Mouse (Mus musculus) midbrain, embryonic 10.5 days (tissue): Measurements from ENCODE around the gene Cdc42bpg. TPM values are rescaled to one million over a fixed set of nuclear protein-coding genes. Genes with fewer than 3 reads are reported as not detected.
A peak's percentile ranks its signal among the peaks of the same experiment; 100 is the strongest.

ENCODE experiments used
- DNase-seq: peaks from one replicate; pipeline ENCODE4 v3.0.0-alpha.2; 2017; ENCODE audit warnings: low spot score
- H3K27ac ChIP-seq: fragments of 300-500 bp; sonication (generic); replicated peaks from 2 replicates; pipeline ENCODE4 v1.5.1; 2016; ENCODE audit warnings: mild to moderate bottlenecking
- H3K27me3 ChIP-seq: fragments of 300-500 bp; sonication (generic); 2 replicates; pipeline ENCODE4 v1.6.1; 2016; ENCODE audit warnings: low read depth, mild to moderate bottlenecking; ENCODE audit not compliant: poor library complexity, severe bottlenecking
- H3K36me3 ChIP-seq: fragments of 300-500 bp; sonication (generic); 2 replicates; pipeline ENCODE4 v1.6.1; 2016; ENCODE audit warnings: mild to moderate bottlenecking, moderate library complexity
- H3K4me1 ChIP-seq: fragments of 300-500 bp; sonication (generic); 2 replicates; pipeline ENCODE4 v1.6.1; 2016
- H3K4me3 ChIP-seq: fragments of 300-500 bp; sonication (generic); 2 replicates; pipeline ENCODE4 v1.5.1; 2016; ENCODE audit warnings: mild to moderate bottlenecking, moderate library complexity
- H3K9me3 ChIP-seq: fragments of 300-500 bp; sonication (generic); replicated peaks from 2 replicates; pipeline ENCODE4 v1.6.1; 2016; ENCODE audit warnings: mild to moderate bottlenecking
- WGBS: fragments of 180-500 bp; shearing (Covaris S2); methylation state at CpG from one replicate; pipeline ENCODE4 v1.1.7; 2016; 5-methylcytosine and 5-hydroxymethylcytosine counted together
- polyA plus RNA-seq: library from polyadenylated mRNA; unstranded; fragments of >200 nt; fragmentation: Nextera tagmentation; extraction: Ambion mirVana; gene quantifications from 2 replicates; pipeline ENCODE4 v1.2.1, GENCODE M21; 2016

Gene Cdc42bpg
- polyA plus RNA-seq, 1 experiment from 2014 or later, result 0.11 TPM

GRCm38 (mm10) chr19:6331178-6331577, 24.9 kb downstream of the Cdc42bpg start:
- no peak overlapping the region for H3K4me3 ChIP-seq
- H3K27me3 ChIP-seq, result no peaks in the 10 kb centered on the region
- no peak overlapping the region for H3K27ac ChIP-seq
- 76% methylated on average over 5 of the region's 5 CpGs for WGBS
- no peaks in the 10 kb centered on the region for H3K36me3 ChIP-seq
- peaks cover 24% of the 10 kb centered on the region for H3K4me1 ChIP-seq
- H3K9me3 ChIP-seq, result no peaks in the 10 kb centered on the region
- DNase-seq, result no peak

GRCm38 (mm10) chr19:6331719-6332516, 25.7 kb downstream of the Cdc42bpg start:
- Histone ChIP-seq H3K27me3 (no peaks in the 10 kb centered on the region), H3K4me1 (peaks cover 32% of the 10 kb centered on the region), H3K27ac (peak overlapping the region; percentile 79), H3K9me3 (no peaks in the 10 kb centered on the region), H3K4me3 (peak overlapping the region; percentile 41), H3K36me3 (peaks cover 4% of the 10 kb centered on the region)
- 27% methylated on average over 13 of the region's 13 CpGs for WGBS
- DNase-seq, result peak; percentile 59

- Histone ChIP-seq H3K4me1 (peaks cover 38% of the 10 kb centered on the region), H3K36me3 (peaks cover 25% of the 10 kb centered on the region), H3K9me3 (no peaks in the 10 kb centered on the region), H3K27me3 (no peaks in the 10 kb centered on the region), H3K4me3 (peak overlapping the region; percentile 92), H3K27ac (peak overlapping the region; percentile 90)
- 70% methylated on average over 9 of the region's 9 CpGs for WGBS
- DNase-seq, result no peak
Measured at GRCm38 (mm10) chr19:6333761-6334595, 27.7 kb downstream of the Cdc42bpg start.

GRCm38 (mm10) chr19:6334673-6335457, 28.6 kb downstream of the Cdc42bpg start, which contains the start of gene Men1:
Gene Men1 (plus strand): TSS chr19:6334979.
- DNase-seq, result peak; percentile 96
- Histone ChIP-seq H3K27me3 (no peaks in the 10 kb centered on the region), H3K27ac (peak within 1 kb of the TSS; percentile 90), H3K9me3 (no peaks in the 10 kb centered on the region), H3K4me1 (peaks cover 45% of the 10 kb centered on the region), H3K36me3 (peaks cover 34% of the 10 kb centered on the region), H3K4me3 (peak within 1 kb of the TSS; percentile 92)
- under 1% methylated on average over 40 of the region's 43 CpGs for WGBS

- WGBS, result 1% methylated on average over 25 of the region's 25 CpGs
Measured at GRCm38 (mm10) chr19:6335458-6335827, 29.2 kb downstream of the Cdc42bpg start.

GRCm38 (mm10) chr19:6336920-6337319, 30.7 kb downstream of the Cdc42bpg start:
- no peak for DNase-seq
- 96% methylated on average over 10 of the region's 10 CpGs for WGBS
- H3K27ac ChIP-seq, result no peak overlapping the region
- peaks cover 43% of the 10 kb centered on the region for H3K36me3 ChIP-seq
- peaks cover 63% of the 10 kb centered on the region for H3K4me1 ChIP-seq
- H3K9me3 ChIP-seq, result no peaks in the 10 kb centered on the region
- peak overlapping the region; percentile 92 for H3K4me3 ChIP-seq
- peaks cover 5% of the 10 kb centered on the region; the same call in 1 of the 2 replicates for H3K27me3 ChIP-seq

More at GRCm38 (mm10) chr19:6335458-6335827, 29.2 kb downstream of the Cdc42bpg start:
- Histone ChIP-seq H3K4me1 (peaks cover 50% of the 10 kb centered on the region), H3K9me3 (no peaks in the 10 kb centered on the region), H3K27ac (peak overlapping the region; percentile 90), H3K27me3 (no peaks in the 10 kb centered on the region), H3K4me3 (peak overlapping the region; percentile 92), H3K36me3 (peaks cover 39% of the 10 kb centered on the region)
- no peak for DNase-seq

- Histone ChIP-seq H3K4me1 (peaks cover 68% of the 10 kb centered on the region), H3K4me3 (peak overlapping the region; percentile 18; the same call in 1 of the 2 replicates), H3K27ac (no peak overlapping the region), H3K9me3 (no peaks in the 10 kb centered on the region), H3K27me3 (peaks cover 10% of the 10 kb centered on the region; the same call in 1 of the 2 replicates), H3K36me3 (peaks cover 56% of the 10 kb centered on the region)
- WGBS, result 95% methylated on average over 7 of the region's 7 CpGs
- no peak for DNase-seq
Measured at GRCm38 (mm10) chr19:6338171-6338570, 31.9 kb downstream of the Cdc42bpg start.

- H3K36me3 ChIP-seq, result peaks cover 61% of the 10 kb centered on the region
- 91% methylated on average over 11 of the region's 11 CpGs for WGBS
- H3K27me3 ChIP-seq, result peaks cover 10% of the 10 kb centered on the region; the same call in 1 of the 2 replicates
- peaks cover 68% of the 10 kb centered on the region for H3K4me1 ChIP-seq
- no peak overlapping the region for H3K4me3 ChIP-seq
- DNase-seq, result no peak
- H3K27ac ChIP-seq, result no peak overlapping the region
- no peaks in the 10 kb centered on the region for H3K9me3 ChIP-seq
Measured at GRCm38 (mm10) chr19:6338716-6339115, 32.5 kb downstream of the Cdc42bpg start.

- H3K27me3 ChIP-seq, result peaks cover 10% of the 10 kb centered on the region; the same call in 1 of the 2 replicates
- WGBS, result 91% methylated on average over 6 of the region's 6 CpGs
- no peak overlapping the region for H3K4me3 ChIP-seq
- no peak overlapping the region for H3K27ac ChIP-seq
- no peak for DNase-seq
- H3K36me3 ChIP-seq, result peaks cover 66% of the 10 kb centered on the region
- H3K9me3 ChIP-seq, result no peaks in the 10 kb centered on the region
- H3K4me1 ChIP-seq, result peaks cover 64% of the 10 kb centered on the region
Measured at GRCm38 (mm10) chr19:6339191-6339590, 32.9 kb downstream of the Cdc42bpg start.

- Histone ChIP-seq H3K4me1 (peaks cover 57% of the 10 kb centered on the region), H3K27ac (no peak overlapping the region), H3K4me3 (peak overlapping the region; percentile 20; the same call in 1 of the 2 replicates), H3K27me3 (peaks cover 10% of the 10 kb centered on the region; the same call in 1 of the 2 replicates), H3K36me3 (peaks cover 73% of the 10 kb centered on the region), H3K9me3 (no peaks in the 10 kb centered on the region)
- no peak for DNase-seq
- 67% methylated on average over 15 of the region's 15 CpGs for WGBS
Measured at GRCm38 (mm10) chr19:6339890-6340504, 33.7 kb downstream of the Cdc42bpg start.

- H3K36me3 ChIP-seq, result peaks cover 80% of the 10 kb centered on the region
- peak within 1 kb of the TSS; percentile 82 for H3K27ac ChIP-seq
- peak within 1 kb of the TSS; percentile 77 for H3K4me3 ChIP-seq
- H3K27me3 ChIP-seq, result peaks cover 10% of the 10 kb centered on the region; the same call in 1 of the 2 replicates
- H3K9me3 ChIP-seq, result no peaks in the 10 kb centered on the region
- peaks cover 52% of the 10 kb centered on the region for H3K4me1 ChIP-seq
- 7% methylated on average over 71 of the region's 72 CpGs for WGBS
- DNase-seq, result peak; percentile 75
Measured at GRCm38 (mm10) chr19:6340524-6341452, 34.5 kb downstream of the Cdc42bpg start, which contains the start of gene Map4k2. Gene Map4k2 (plus strand): TSS chr19:6341135.
